Mouse (Mus musculus): ENCODE results near the gene Sipa1l3.

Gene Sipa1l3

GRCm38 (mm10) chr7:29518421-29519210 is at the start of gene Sipa1l3:
Sipa1l3 (minus strand) TSS chr7:29518641.
- CTCF ChIA-PET, result interaction anchor here (1.6 kb wide), 1 partner anchor 136 kb away, joined by 5 read pairs; no protein-coding TSS in a partner anchor

- CTCF ChIA-PET, result no interaction called here
Observed at GRCm38 (mm10) chr7:29563006-29563405, 44.6 kb upstream of the Sipa1l3 start.

- CTCF ChIA-PET, result no interaction called here
Observed at GRCm38 (mm10) chr7:29561046-29561445, 42.6 kb upstream of the Sipa1l3 start.

GRCm38 (mm10) chr7:29559290-29559689 is 40.8 kb upstream of the Sipa1l3 start:
- CTCF ChIA-PET, result interaction anchor here (0.6 kb wide), 1 partner anchor 12 kb away, joined by 3 read pairs; no protein-coding TSS in a partner anchor

- CTCF ChIA-PET, result no interaction called here
Observed at GRCm38 (mm10) chr7:29558744-29559143, 40.3 kb upstream of the Sipa1l3 start.

GRCm38 (mm10) chr7:29556283-29556682 is 37.8 kb upstream of the Sipa1l3 start:
- CTCF ChIA-PET, result interaction anchor here (0.6 kb wide), 1 partner anchor 243 kb away, joined by 5 read pairs; no protein-coding TSS in a partner anchor

- CTCF ChIA-PET, result no interaction called here
Observed at GRCm38 (mm10) chr7:29555521-29555920, 37.1 kb upstream of the Sipa1l3 start.

- CTCF ChIA-PET, result no interaction called here
Observed at GRCm38 (mm10) chr7:29555051-29555450, 36.6 kb upstream of the Sipa1l3 start.

- CTCF ChIA-PET, result no interaction called here
Observed at GRCm38 (mm10) chr7:29550691-29551090, 32.2 kb upstream of the Sipa1l3 start.

- CTCF ChIA-PET, result no interaction called here
Observed at GRCm38 (mm10) chr7:29541608-29542007, 23.2 kb upstream of the Sipa1l3 start.

GRCm38 (mm10) chr7:29541186-29541585 is 22.7 kb upstream of the Sipa1l3 start:
- CTCF ChIA-PET, result no interaction called here

GRCm38 (mm10) chr7:29540631-29541030 is 22.2 kb upstream of the Sipa1l3 start:
- CTCF ChIA-PET, result no interaction called here

- CTCF ChIA-PET, result interaction anchor here (3.2 kb wide), 1 partner anchor 141 kb away, joined by 13 read pairs; no protein-coding TSS in a partner anchor
Observed at GRCm38 (mm10) chr7:29523700-29524099, 5.3 kb upstream of the Sipa1l3 start.

- CTCF ChIA-PET, result interaction anchor here (0.7 to 3.2 kb wide), 3 partner anchors 139 to 234 kb away, joined by 3 to 13 read pairs (median 3); no protein-coding TSS in a partner anchor
Observed at GRCm38 (mm10) chr7:29521841-29522575, 3.6 kb upstream of the Sipa1l3 start.

GRCm38 (mm10) chr7:29521365-29521764 is 2.9 kb upstream of the Sipa1l3 start:
- CTCF ChIA-PET, result interaction anchor here (0.7 to 3.2 kb wide), 2 partner anchors 139 to 233 kb away, joined by 3 to 13 read pairs; no protein-coding TSS in a partner anchor

- CTCF ChIA-PET, result interaction anchor here (0.6 to 3.2 kb wide), 3 partner anchors 12 to 284 kb away, joined by 3 to 13 read pairs (median 3); no protein-coding TSS in a partner anchor
Observed at GRCm38 (mm10) chr7:29520794-29521193, 2.4 kb upstream of the Sipa1l3 start.

- CTCF ChIA-PET, result no interaction called here
Observed at GRCm38 (mm10) chr7:29519211-29519550, 740 bp upstream of the Sipa1l3 start.

- CTCF ChIA-PET, result interaction anchor here (1.6 kb wide), 1 partner anchor 136 kb away, joined by 5 read pairs; no protein-coding TSS in a partner anchor
Observed at GRCm38 (mm10) chr7:29518054-29518420, 404 bp downstream of the Sipa1l3 start.

- CTCF ChIA-PET, result interaction anchor here (0.6 to 1.6 kb wide), 2 partner anchors 26 to 135 kb away, joined by 5 to 14 read pairs; no protein-coding TSS in a partner anchor
Observed at GRCm38 (mm10) chr7:29517178-29517577, 1.3 kb downstream of the Sipa1l3 start.

GRCm38 (mm10) chr7:29515652-29516051 is 2.8 kb downstream of the Sipa1l3 start:
- CTCF ChIA-PET, result interaction anchor here (0.6 kb wide), 1 partner anchor 8 kb away, joined by 5 read pairs; no protein-coding TSS in a partner anchor

- CTCF ChIA-PET, result interaction anchor here (0.5 kb wide), 1 partner anchor 396 kb away, joined by 3 read pairs; no protein-coding TSS in a partner anchor
Observed at GRCm38 (mm10) chr7:29512729-29513128, 5.7 kb downstream of the Sipa1l3 start.

GRCm38 (mm10) chr7:29511598-29512275 is 6.7 kb downstream of the Sipa1l3 start:
- CTCF ChIA-PET, result no interaction called here
